Mouse (Mus musculus) liver, adult 2 months (tissue): ENCODE data around the gene E2f8. TPM values are rescaled to one million over a fixed set of nuclear protein-coding genes. Genes with fewer than 3 reads are reported as not detected.

Experiments
- DNase-seq: peaks from one replicate; pipeline ENCODE4 v3.0.0-alpha.2; 2011; ENCODE audit warnings: low read depth, low spot score; ENCODE audit errors: extremely low read depth
- H3K27ac ChIP-seq: fragments of 200-500 bp; replicated peaks from 2 replicates; pipeline ENCODE4 v1.5.1; 2012; ENCODE audit warnings: low read depth, mild to moderate bottlenecking, control low read depth, inconsistent platforms, low read length; ENCODE audit not compliant: insufficient read depth
- H3K27me3 ChIP-seq: fragments of 200-500 bp; 2 replicates; pipeline ENCODE4 v1.6.1; 2012; ENCODE audit warnings: mild to moderate bottlenecking, moderate library complexity, low read length, inconsistent platforms; ENCODE audit not compliant: control insufficient read depth, insufficient read depth
- H3K36me3 ChIP-seq: fragments of 200-500 bp; 2 replicates; pipeline ENCODE4 v1.6.1; 2012; ENCODE audit warnings: low read length, inconsistent platforms; ENCODE audit not compliant: control insufficient read depth, insufficient read depth
- H3K4me1 ChIP-seq: fragments of 200-500 bp; 2 replicates; pipeline ENCODE4 v1.6.1; 2011; ENCODE audit warnings: low read length; ENCODE audit not compliant: control insufficient read depth, insufficient read depth
- H3K4me3 ChIP-seq: fragments of 200-500 bp; 2 replicates; pipeline ENCODE4 v1.5.1; 2011; ENCODE audit warnings: low read depth, mild to moderate bottlenecking, control low read depth, low read length, moderate library complexity; ENCODE audit not compliant: insufficient read depth
- H3K79me2 ChIP-seq: fragments of 200-500 bp; 2 replicates; pipeline ENCODE4 v1.6.1; 2012; ENCODE audit warnings: inconsistent platforms, mild to moderate bottlenecking, low read length, moderate library complexity; ENCODE audit not compliant: control insufficient read depth, insufficient read depth
- H3K9ac ChIP-seq: fragments of 200-500 bp; 2 replicates; pipeline ENCODE4 v1.6.1; 2012; ENCODE audit warnings: low read depth, mild to moderate bottlenecking, control low read depth, inconsistent platforms, low read length
- CTCF ChIP-seq: fragments of 200-500 bp; IDR thresholded peaks from 2 replicates; pipeline ENCODE4 v1.5.1; 2011; ENCODE audit warnings: low read depth, low read length, control low read depth
- POLR2A ChIP-seq: fragments of 200-500 bp; IDR thresholded peaks from 2 replicates; pipeline ENCODE4 v1.6.1; 2011; ENCODE audit warnings: low read length, control low read depth; ENCODE audit not compliant: insufficient read depth; ENCODE audit errors: extremely low read depth
- WGBS: fragments of 180-500 bp; shearing (Covaris S2); methylation state at CpG from one replicate; pipeline ENCODE4 v1.1.7; 2018; 5-methylcytosine and 5-hydroxymethylcytosine counted together
- polyA plus RNA-seq: library from polyadenylated mRNA; depleted of rRNA; stranded (reverse); fragments of >200 nt; gene quantifications from 2 replicates; pipeline ENCODE4 v1.2.3, GENCODE M21; 2012
- total RNA-seq: library from RNA; depleted of rRNA; stranded (reverse); fragments of >200 nt; gene quantifications from 2 replicates; pipeline ENCODE4 v1.2.3, GENCODE M21; 2014

E2f8 gene
- total and polyA plus RNA-seq, 2 experiments = 0.83 to 2.6 TPM

DNA sequence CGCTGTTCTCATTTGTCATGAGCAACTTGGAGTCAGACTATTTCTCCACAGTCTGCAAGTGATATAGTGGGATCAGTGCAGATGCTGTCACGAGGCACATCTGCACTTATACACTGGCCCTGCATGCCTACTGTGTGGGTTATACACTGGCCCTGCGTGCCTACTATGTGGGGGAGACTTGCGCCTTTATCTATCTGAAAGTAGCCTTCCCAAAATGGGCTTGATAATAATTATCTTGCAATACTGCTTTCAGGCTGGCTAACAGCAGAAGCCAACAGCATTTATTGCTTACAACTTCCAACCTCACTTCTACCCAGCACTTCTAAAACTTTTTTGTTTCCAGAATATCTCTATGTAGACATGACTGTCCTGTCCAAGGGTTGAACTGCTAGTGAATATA is 19.6 kb downstream of the E2f8 start:
- no peaks in the 10 kb centered on the region for H3K27me3 ChIP-seq
- no peak overlapping the region for H3K9ac ChIP-seq
- peaks cover 9% of the 10 kb centered on the region; the same call in 1 of the 2 replicates for H3K4me1 ChIP-seq
- TF ChIP-seq CTCF (no peak), POLR2A (no peak)
- WGBS = 99% methylated on average over 4 of the region's 4 CpGs
- H3K4me3 ChIP-seq = no peak overlapping the region
- no peak overlapping the region for H3K27ac ChIP-seq
- H3K79me2 ChIP-seq = no peaks in the 10 kb centered on the region
- peaks cover 3% of the 10 kb centered on the region; the same call in 1 of the 2 replicates for H3K36me3 ChIP-seq
- DNase-seq = no peak

DNA sequence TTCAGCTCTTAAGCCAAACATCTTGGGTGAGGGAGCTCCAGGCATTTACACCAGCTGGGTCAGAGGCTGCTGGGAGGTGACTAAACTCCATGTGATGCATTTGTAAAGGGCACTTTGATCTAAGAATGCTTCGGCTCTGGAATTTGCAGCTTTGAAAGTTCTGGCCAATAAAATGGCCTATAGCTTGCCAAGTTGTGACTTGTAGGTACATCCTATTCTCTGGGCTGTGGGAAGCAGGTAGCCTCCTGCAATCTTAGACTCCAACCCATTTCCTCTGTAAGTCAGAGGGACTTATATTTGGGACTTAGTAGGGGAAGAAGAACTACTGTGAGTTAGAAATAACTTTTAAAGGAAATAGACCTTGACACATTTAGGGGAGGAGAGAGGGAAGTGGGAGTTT is 20.4 kb downstream of the E2f8 start:
- no peak for DNase-seq
- Histone ChIP-seq H3K79me2 (no peaks in the 10 kb centered on the region), H3K4me3 (no peak overlapping the region), H3K9ac (no peak overlapping the region), H3K4me1 (peaks cover 15% of the 10 kb centered on the region; the same call in 1 of the 2 replicates), H3K27me3 (no peaks in the 10 kb centered on the region), H3K36me3 (peaks cover 3% of the 10 kb centered on the region; the same call in 1 of the 2 replicates), H3K27ac (no peak overlapping the region)
- TF ChIP-seq POLR2A = no peak
- TF ChIP-seq CTCF = no peak
- WGBS = 8% methylated on average over 1 of the region's 1 CpGs

DNA sequence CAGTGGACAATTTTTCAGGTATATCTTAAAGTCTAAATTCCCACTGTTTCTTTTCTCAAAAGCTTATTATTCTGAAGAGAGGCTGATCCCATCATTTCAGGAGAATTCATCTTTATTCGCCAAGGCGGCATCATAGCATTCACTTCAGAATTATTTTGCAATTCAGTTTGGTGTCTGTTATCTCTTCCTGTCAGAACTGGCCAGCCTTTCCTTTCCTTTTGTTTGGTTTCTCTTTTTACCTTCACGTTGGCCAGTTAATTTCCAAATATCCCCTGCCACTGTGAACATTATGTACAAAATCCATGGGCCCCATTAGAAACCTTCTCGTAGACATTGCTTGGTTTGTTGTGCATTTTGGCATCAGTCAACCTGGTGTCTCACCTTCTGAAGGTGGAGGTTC is 22.0 kb downstream of the E2f8 start:
- Histone ChIP-seq H3K27ac (peak overlapping the region; percentile 47), H3K4me3 (no peak overlapping the region), H3K9ac (no peak overlapping the region), H3K79me2 (no peaks in the 10 kb centered on the region), H3K27me3 (no peaks in the 10 kb centered on the region), H3K4me1 (peaks cover 21% of the 10 kb centered on the region; the same call in 1 of the 2 replicates), H3K36me3 (no peaks in the 10 kb centered on the region)
- peak; percentile 80 for DNase-seq
- TF ChIP-seq POLR2A (no peak), CTCF (no peak)
- WGBS = 7% methylated on average over 4 of the region's 4 CpGs

DNA sequence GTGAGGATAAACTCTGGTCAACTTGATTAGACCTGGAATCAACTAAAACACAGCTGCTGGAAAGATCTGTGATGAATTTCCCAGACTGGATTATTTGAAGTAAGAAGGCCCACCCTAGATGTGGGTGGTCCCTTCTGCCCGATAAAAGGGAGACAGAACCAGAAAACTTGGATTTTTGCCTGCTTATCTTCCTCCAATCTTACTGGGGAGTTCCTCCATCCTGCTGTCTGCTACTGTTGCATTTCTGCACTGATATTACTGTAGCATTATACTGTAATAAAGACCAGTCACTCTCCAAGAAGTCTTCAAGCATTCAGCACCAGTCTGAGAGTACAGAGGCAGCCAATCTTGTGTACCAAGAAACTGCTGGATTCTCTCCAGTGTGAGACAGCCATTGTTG is 23.1 kb downstream of the E2f8 start:
- no peak overlapping the region; the same call in 1 of the 2 replicates for H3K9ac ChIP-seq
- no peak overlapping the region for H3K4me3 ChIP-seq
- no peaks in the 10 kb centered on the region for H3K27me3 ChIP-seq
- TF ChIP-seq POLR2A (no peak), CTCF (no peak)
- H3K4me1 ChIP-seq = peaks cover 21% of the 10 kb centered on the region; the same call in 1 of the 2 replicates
- WGBS = 58% methylated on average over 1 of the region's 1 CpGs
- H3K36me3 ChIP-seq = no peaks in the 10 kb centered on the region
- DNase-seq = no peak
- H3K79me2 ChIP-seq = no peaks in the 10 kb centered on the region
- H3K27ac ChIP-seq = peak overlapping the region; percentile 96

DNA sequence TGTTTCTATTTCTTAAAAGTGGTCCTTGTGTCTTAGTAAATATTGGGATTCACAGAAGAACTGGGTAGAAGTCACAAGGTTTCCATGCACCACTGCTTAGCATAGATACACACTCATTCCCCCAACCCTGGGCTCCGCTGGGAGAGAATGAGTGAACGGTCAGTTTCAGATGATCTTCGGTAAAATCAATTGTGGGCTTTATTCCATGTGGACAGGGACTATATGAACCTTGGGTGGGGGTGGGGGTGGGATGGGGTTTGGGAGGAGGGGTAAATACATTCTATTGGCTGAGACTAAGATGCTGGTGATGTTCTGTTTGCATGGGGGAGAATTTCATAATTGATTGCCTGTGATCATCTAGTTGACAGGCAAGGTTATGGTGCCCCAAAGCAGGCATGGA is 25.9 kb downstream of the E2f8 start:
- Histone ChIP-seq H3K36me3 (no peaks in the 10 kb centered on the region), H3K4me3 (no peak overlapping the region), H3K4me1 (peaks cover 21% of the 10 kb centered on the region; the same call in 1 of the 2 replicates), H3K9ac (no peak overlapping the region), H3K79me2 (no peaks in the 10 kb centered on the region), H3K27me3 (no peaks in the 10 kb centered on the region), H3K27ac (peak overlapping the region; percentile 92)
- peak; percentile 69 for DNase-seq
- WGBS = 32% methylated on average over 3 of the region's 3 CpGs
- no peak for TF ChIP-seq POLR2A
- TF ChIP-seq CTCF = no peak

DNA sequence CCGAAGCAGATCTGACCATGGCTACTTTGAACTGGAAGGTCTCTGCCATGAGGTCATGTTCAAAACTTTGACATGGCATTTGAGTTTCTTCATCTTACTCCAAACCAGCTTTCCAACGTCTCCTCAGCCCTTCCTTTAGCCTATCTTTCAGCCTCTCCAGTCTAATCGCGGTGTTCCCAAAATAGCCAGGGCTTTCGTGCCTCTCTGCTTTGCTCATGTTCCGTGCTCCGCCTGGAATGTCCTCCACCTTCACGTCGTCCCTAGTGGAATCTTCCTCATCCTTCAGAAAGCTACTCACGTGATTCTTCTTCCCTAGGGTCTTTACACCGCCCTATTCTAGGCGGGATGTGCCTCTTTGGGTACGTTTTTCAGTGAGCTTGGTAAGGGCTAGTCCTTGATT is 27.9 kb downstream of the E2f8 start:
- WGBS = 91% methylated on average over 13 of the region's 13 CpGs
- no peaks in the 10 kb centered on the region for H3K79me2 ChIP-seq
- H3K36me3 ChIP-seq = no peaks in the 10 kb centered on the region
- no peaks in the 10 kb centered on the region for H3K27me3 ChIP-seq
- peaks cover 18% of the 10 kb centered on the region; the same call in 1 of the 2 replicates for H3K4me1 ChIP-seq
- no peak overlapping the region for H3K4me3 ChIP-seq
- DNase-seq = no peak
- H3K9ac ChIP-seq = no peak overlapping the region
- H3K27ac ChIP-seq = no peak overlapping the region
- TF ChIP-seq CTCF (no peak), POLR2A (no peak)
